1 mouse cellular context compared by ENCODE assay signal in genomic region chr19:43667430-43667809, GRCm38 (mm10).
TF ChIP-seq lines count a peak whose summit lies in the region.

No protein-coding gene starts in this region.

TF ChIP-seq in MEL, 35 proteins besides CTCF, POLR2A, EP300 and RAD21 (continued from another document):
- TF ChIP-seq USF1 (IDR thresholded peaks at IDR 0.05; ENCODE audit: low read depth, low read length), result peak; percentile 68; the same call in 1 of the 2 replicates
